Mouse (Mus musculus): ENCODE measurements around the gene Cldn34b2.
"Not testable (repeated sequence)": the region's sequence is repeated elsewhere in the genome, so short reads cannot be mapped to it uniquely, and the experiment has no call there.

Cldn34b2 gene

DNA sequence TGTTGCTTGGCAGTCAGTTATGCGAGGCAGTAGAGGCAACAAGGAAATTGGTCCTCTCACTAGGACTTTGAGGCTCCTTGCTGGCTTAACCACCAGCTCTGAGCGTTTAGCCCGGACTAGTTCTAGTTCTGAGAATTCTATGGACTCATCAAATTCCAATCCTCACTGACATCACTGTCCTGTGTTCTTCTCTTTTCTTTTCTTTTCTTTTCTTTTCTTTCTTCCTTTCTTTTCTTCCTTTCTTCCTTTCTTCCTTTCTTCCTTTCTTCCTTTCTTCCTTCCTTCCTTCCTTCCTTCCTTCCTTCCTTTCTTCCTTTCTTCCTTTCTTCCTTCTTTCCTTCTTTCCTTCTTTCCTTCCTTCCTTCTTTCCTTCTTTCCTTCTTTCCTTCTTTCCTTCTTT, at the start of gene Cldn34b2:
TSS of gene Cldn34b2 (minus strand) at position 101 of the 400 bp plus-strand sequence.
- not testable (repeated sequence) for DNase-seq

DNA sequence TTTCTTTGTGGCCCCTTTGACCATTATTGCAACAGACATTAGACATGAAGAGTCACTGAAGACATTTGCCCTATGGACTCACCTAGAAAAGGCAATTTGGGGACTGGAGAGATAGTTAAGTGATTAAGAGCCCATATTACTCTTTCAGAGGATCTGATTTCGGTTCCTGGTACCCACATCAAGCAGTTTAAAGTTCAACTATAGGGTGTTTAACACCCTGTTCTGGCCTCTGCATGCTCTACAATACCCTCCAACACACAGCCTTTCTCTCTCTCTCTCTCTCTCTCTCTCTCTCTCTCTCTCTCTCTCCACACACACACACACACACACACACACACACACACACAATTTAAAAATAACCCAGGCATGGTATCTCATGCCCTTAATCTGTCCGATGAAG, 49.4 kb upstream of the Cldn34b2 start:
- no peak for DNase-seq

- no peak for DNase-seq
Observed at GRCm38 (mm10) chrX:155177230-155177629, 49.0 kb upstream of the Cldn34b2 start.

DNA sequence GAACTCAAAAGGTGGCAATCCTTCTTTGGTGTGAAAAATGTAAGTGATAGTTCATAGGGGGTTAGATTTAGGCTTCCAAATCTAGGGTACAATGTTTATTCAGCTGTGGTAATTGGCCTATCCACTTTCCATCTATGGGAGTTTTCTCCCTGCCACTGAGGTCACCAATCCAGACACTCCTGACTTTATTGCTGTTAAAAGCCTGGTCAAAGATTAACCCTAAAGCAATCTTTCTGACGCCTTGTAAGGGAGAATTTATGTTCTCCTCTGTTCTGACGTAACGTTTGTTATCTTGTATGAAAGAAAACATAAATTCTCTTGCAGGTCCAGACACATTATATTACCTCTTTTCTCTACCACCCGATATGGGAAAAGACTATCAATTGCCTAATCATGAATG, 47.4 kb upstream of the Cldn34b2 start:
- DNase-seq = no peak

- no peak for DNase-seq
Observed at GRCm38 (mm10) chrX:155172310-155172709, 44.1 kb upstream of the Cldn34b2 start.

- DNase-seq = no peak
Observed at GRCm38 (mm10) chrX:155171754-155172153, 43.5 kb upstream of the Cldn34b2 start.

DNA sequence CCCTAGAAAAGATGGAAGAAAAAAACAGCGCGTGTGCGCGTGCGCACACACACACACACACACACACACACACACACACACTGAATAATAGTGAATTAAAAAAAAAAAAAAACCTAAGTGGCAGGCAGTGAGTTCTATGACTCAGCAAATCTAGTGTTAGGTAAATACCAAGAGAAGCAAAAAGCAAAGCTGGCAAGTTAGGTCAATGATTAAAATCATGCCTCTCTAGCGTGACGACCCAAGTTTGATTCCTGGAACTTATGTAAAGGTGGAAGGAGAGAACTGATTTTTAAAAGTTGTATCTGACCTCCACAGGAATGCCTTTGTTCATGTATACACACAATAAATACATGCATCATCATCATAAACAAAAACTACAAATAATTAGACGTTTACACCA, 41.7 kb upstream of the Cldn34b2 start:
- DNase-seq = no peak

DNA sequence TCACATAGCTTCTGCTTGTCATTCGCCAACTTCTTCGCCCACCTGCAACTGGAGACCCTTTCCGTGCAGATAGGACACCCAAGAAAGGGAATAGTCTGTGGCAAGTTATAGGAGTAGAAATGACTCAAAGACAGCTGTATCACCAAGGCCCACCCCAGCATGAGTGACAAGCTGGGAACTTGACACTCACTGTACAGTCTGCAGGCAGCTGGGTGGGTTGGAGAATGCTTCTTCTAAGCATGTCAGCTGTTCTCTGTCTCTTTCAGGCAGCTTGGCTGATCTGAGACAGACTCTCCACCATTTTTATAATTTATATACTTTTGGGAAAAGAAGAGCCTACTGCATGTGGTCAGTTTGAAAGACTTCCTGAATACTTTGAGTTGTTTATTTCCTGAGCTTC, 39.5 kb upstream of the Cldn34b2 start:
- no peak for DNase-seq

DNA sequence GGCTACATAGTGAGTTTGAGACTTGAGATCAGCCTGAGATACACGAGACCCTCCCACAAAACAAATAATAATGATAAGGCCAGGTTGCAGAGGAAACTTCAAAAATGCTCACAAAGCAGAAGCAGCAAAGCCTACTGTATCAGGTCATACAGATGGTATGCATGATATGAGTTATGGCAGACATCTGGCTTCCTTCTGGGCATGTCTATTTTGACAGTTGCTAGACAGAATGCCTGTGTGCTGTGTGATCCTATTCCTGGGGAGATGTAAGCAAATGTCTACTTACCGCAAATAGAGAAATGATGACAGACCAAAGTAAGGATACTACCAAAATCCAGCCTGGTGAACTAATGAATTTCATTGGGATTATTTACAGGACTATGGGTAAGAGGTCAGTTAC, 38.1 kb upstream of the Cldn34b2 start:
- no peak for DNase-seq

DNA sequence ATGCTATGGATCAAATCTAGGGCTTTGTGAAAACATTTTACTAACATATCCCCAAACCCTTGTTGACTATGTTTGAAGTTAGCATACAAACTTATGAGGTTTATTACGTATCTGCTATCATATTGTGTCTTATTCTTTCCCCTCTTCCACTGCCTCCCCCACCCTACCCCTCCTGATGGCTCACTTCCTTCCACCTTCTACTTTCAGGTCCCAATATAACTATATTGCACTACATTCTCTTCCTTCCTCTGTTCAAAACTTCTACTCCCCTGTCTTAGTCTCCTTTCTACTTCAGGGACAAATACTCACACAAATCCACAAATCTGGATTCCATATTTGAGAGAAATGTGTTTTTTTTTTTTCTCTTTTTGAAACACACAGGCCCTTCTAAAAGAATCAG, 35.3 kb upstream of the Cldn34b2 start:
- no peak for DNase-seq

- no peak for DNase-seq
Observed at GRCm38 (mm10) chrX:155151868-155152267, 23.7 kb upstream of the Cldn34b2 start.

- peak; percentile 27 for DNase-seq
Observed at GRCm38 (mm10) chrX:155144718-155145117, 16.5 kb upstream of the Cldn34b2 start.

DNA sequence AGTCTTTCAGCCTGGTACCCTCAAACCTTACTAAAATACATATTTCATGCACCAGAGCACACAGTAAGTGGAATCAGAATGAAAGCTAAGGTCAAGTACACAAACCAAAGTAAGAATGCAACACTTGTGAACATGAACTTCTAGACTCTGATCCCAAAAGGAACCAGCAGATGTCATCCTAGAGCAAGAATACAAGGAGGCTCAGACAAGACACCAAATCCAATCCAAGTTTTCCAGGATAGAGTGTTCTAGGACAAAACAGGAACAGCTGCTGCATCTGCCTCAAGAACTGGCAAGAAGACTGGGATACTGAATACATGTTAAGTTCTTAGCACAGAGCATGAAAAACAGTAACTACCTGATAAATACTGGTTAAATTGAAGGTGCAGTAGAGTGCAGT, 30.2 kb downstream of the Cldn34b2 start:
- no peak for DNase-seq

DNA sequence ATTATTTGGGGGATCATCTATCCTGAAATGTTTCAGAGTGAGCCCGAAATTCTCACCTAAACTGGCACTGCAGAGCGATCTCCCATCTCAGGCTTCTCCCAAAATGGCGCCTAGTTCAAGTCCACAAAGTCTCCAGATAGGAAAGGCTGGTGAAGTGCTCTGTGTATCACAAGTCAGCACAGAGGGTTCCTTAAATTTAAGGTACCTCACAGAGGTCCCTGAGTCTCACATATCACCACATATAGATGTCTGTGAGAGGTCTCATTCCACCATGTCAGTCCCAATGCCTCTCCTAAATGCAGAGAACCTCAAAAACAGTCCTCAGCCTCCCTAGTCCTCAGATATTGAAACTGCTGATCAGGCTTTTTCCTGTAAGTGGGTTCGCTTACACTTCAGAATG, 34.6 kb downstream of the Cldn34b2 start, which contains the start of gene Magea2:
TSS of gene Magea2 (minus strand) at position 101 of the 400 bp plus-strand sequence.
- DNase-seq = not testable (repeated sequence)

DNA sequence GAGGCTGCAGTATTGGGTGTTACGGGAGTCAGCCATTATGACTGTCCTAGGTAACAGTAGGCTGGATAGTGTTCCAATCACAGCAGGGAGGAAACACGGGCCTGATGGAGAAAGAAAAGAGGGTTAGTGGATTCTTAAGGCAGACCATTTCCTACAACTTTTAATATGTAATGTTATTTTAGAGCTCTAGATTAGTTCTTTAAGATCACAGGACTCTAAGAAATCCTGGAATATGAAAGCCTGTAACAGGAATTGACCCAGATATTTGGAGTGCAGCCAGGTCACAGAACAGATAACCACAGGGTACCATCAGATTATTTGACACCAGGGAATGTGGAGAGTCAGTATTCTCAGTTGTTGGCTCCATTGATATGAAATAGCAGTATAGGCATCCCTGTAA, 38.5 kb downstream of the Cldn34b2 start, which contains the start of gene Magea1:
TSS of gene Magea1 (minus strand) at position 101 of the 400 bp plus-strand sequence.
- not testable (repeated sequence) for DNase-seq
